Mouse (Mus musculus) liver, embryonic 11.5 days (tissue): ENCODE results near the gene Clec16a. TPM values are rescaled to one million over a fixed set of nuclear protein-coding genes. Genes with fewer than 3 reads are reported as not detected.

Experiments
- ATAC-seq: fragments of 200-750 bp; cut with Nextera tagmentation; replicated peaks from 2 replicates; pipeline ENCODE4 v1.8.0; 2017; ENCODE audit warnings: moderate number of reproducible peaks, mild to moderate bottlenecking, moderate TSS enrichment, moderate library complexity; ENCODE audit not compliant: low FRiP score
- DNase-seq: peaks from one replicate; pipeline ENCODE4 v3.0.0-alpha.2; 2017; ENCODE audit warnings: low spot score
- H3K27ac ChIP-seq: fragments of 300-500 bp; sonication (generic); 2 replicates; pipeline ENCODE4 v1.5.1; 2014; ENCODE audit warnings: mild to moderate bottlenecking, low read depth, low read length, control low read depth
- H3K27me3 ChIP-seq: fragments of 300-500 bp; sonication (generic); replicated peaks from 2 replicates; pipeline ENCODE4 v1.6.1; 2014; ENCODE audit warnings: low read length, mixed read lengths; ENCODE audit not compliant: control insufficient read depth, insufficient read depth
- H3K36me3 ChIP-seq: fragments of 300-500 bp; sonication (generic); 2 replicates; pipeline ENCODE4 v1.6.1; 2014; ENCODE audit warnings: mild to moderate bottlenecking, low read length, moderate library complexity, mixed read lengths; ENCODE audit not compliant: control insufficient read depth, insufficient read depth
- H3K4me1 ChIP-seq: fragments of 300-500 bp; sonication (generic); replicated peaks from 2 replicates; pipeline ENCODE4 v1.6.1; 2014; ENCODE audit warnings: low read length, mixed read lengths; ENCODE audit not compliant: control insufficient read depth, insufficient read depth
- H3K4me2 ChIP-seq: fragments of 300-500 bp; sonication (generic); 2 replicates; pipeline ENCODE4 v1.6.1; 2014; ENCODE audit warnings: mild to moderate bottlenecking, control low read depth, moderate library complexity
- H3K4me3 ChIP-seq: fragments of 300-500 bp; sonication (generic); 2 replicates; pipeline ENCODE4 v1.5.1; 2014; ENCODE audit warnings: low read depth, low read length, control low read depth
- H3K9ac ChIP-seq: fragments of 300-500 bp; sonication (generic); 2 replicates; pipeline ENCODE4 v1.6.1; 2014; ENCODE audit warnings: low read depth, low read length, control low read depth
- H3K9me3 ChIP-seq: fragments of 300-500 bp; sonication (generic); 2 replicates; pipeline ENCODE4 v1.6.1; 2016; ENCODE audit warnings: low read length, inconsistent platforms, mixed read lengths; ENCODE audit not compliant: control insufficient read depth
- WGBS: fragments of 180-500 bp; shearing (Covaris S2); extraction: QIAGEN DNeasy Blood & Tissue Kit; methylation state at CpG from one replicate; pipeline ENCODE4 v1.1.7; 2014; 5-methylcytosine and 5-hydroxymethylcytosine counted together
- polyA plus RNA-seq: library from polyadenylated mRNA; unstranded; fragments of >200 nt; fragmentation: Nextera tagmentation; extraction: Ambion mirVana; gene quantifications from 2 replicates; pipeline ENCODE4 v1.2.1, GENCODE M21; 2014

Gene Clec16a
- polyA plus RNA-seq: 25.6 and 27.4 TPM in 2 replicates

DNA sequence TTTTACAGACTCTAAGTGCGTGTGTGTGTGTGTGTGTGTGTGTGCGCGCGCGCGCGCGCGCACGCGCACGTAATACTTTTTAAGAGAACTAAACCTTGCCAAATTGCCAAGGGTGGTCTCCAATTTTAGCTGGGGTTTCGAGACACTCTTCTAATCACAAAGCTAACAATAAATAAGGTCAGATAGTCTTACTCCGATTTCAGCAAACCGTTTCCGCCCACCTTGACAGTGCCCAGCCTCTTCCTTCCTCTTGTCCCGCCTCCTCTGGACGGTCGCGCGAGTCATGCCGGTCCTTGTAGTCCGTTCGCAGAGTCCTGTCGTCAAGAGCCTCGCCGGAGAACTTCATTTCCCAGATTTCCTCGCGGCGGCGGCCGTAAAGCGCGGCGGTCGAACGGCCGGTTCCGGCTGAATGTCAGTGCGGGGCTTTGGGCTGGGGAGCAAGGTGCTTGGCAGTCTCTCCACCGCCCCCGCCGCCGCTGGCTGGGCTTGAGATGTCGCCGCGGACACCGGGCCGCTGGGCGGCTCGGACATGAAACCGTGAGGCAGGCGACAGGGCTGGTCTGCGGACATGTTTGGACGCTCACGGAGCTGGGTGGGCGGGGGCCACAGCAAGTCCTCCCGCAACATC is at the start of gene Clec16a:
Clec16a (plus strand) TSS at position 345 of the 628 bp plus-strand sequence.
- ATAC-seq: peak; percentile 85
- no peaks in the 10 kb centered on the region for H3K36me3 ChIP-seq
- WGBS: under 1% methylated on average over 58 of the region's 58 CpGs
- DNase-seq: peak; percentile 90
- H3K4me1 ChIP-seq: peaks cover 24% of the 10 kb centered on the region
- H3K27me3 ChIP-seq: no peaks in the 10 kb centered on the region
- peak within 1 kb of the TSS; percentile 82 for H3K9ac ChIP-seq
- H3K4me2 ChIP-seq: peak within 1 kb of the TSS; percentile 87
- no peaks in the 10 kb centered on the region for H3K9me3 ChIP-seq
- no peak within 1 kb of the TSS for H3K27ac ChIP-seq
- peak within 1 kb of the TSS; percentile 98 for H3K4me3 ChIP-seq

DNA sequence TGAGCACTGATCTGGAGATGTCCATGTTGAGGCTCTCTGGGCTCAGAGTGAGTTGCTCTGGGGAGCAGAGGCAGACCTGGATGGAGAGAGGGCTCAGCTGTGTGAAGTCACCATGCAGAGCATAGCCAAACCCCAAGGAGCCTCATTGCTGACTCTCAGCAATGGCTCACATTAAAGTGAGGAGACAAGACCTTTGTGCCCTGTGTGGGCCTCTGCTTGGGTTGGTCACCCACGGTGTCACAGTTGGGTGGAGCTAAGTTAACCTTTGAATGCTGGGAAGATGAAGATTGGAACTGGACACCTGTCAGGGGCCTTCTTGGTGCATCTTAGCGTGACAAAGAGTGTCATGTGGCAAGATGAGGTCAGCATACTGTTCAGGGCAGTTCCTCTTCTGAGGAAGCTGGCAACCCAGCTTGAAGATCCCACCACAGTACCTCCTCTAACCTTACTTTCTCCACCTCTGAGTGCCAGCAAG is 49.3 kb upstream of the Clec16a start:
- 55% methylated on average over 2 of the region's 2 CpGs for WGBS
- no peak overlapping the region for H3K9ac ChIP-seq
- no peak overlapping the region for H3K4me2 ChIP-seq
- H3K9me3 ChIP-seq: no peaks in the 10 kb centered on the region
- no peaks in the 10 kb centered on the region for H3K4me1 ChIP-seq
- DNase-seq: no peak
- no peak overlapping the region for H3K27ac ChIP-seq
- H3K36me3 ChIP-seq: no peaks in the 10 kb centered on the region
- no peak for ATAC-seq
- H3K4me3 ChIP-seq: no peak overlapping the region
- H3K27me3 ChIP-seq: no peaks in the 10 kb centered on the region; the same call in 1 of the 2 replicates

DNA sequence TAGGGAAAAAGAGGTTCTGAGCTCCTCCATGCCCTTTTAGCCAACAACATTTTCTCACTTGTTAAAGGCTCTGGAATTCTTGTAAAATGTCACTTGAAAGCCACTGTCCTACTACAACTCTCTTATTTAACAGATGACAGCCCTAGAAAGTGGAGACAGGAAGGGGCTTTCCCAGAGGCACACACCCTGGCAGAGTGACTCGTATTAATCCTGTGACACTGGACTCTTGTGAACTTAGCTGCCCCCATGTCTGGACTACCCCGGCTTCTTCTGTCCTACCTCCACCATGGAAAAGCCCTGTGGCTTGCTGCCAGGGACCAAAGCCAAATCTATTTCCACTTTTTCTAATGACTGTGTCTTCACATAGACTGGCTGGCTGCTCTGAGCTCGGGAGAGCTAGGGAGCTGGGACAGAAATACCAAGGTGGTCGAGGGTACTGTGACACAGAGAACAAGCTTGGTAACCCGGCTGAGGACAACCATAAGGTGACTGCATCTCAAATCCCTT is 47.0 kb upstream of the Clec16a start:
- no peaks in the 10 kb centered on the region for H3K9me3 ChIP-seq
- no peak for ATAC-seq
- DNase-seq: no peak
- no peaks in the 10 kb centered on the region for H3K36me3 ChIP-seq
- WGBS: 61% methylated on average over 5 of the region's 5 CpGs
- H3K4me2 ChIP-seq: no peak overlapping the region
- H3K27ac ChIP-seq: no peak overlapping the region
- no peak overlapping the region for H3K4me3 ChIP-seq
- H3K27me3 ChIP-seq: no peaks in the 10 kb centered on the region
- no peaks in the 10 kb centered on the region for H3K4me1 ChIP-seq
- H3K9ac ChIP-seq: no peak overlapping the region

DNA sequence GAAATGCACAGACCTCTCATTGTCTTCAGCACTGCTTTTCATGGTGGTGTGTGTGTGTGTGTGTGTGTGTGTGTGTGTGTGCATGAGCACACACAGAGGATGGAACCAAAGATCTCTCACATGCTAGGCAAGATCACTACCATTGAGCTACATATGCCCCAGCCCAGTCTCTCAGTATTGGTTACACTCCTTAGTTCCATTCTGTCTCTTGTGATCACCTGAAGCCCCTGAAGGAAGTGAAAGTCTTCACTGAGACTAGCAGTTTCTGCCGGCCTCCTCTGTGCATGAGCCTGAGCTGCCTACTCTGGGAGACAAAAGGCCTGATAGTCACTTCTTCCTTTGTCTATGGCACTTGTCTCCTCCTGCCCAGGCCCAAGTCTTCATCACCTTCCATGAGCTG is 46.0 kb upstream of the Clec16a start:
- no peaks in the 10 kb centered on the region for H3K36me3 ChIP-seq
- no peaks in the 10 kb centered on the region for H3K4me1 ChIP-seq
- ATAC-seq (no peak), DNase-seq (no peak)
- no peak overlapping the region for H3K9ac ChIP-seq
- WGBS: 68% methylated on average over 1 of the region's 1 CpGs
- H3K4me2 ChIP-seq: no peak overlapping the region
- H3K9me3 ChIP-seq: no peaks in the 10 kb centered on the region
- no peak overlapping the region for H3K27ac ChIP-seq
- no peaks in the 10 kb centered on the region for H3K27me3 ChIP-seq
- H3K4me3 ChIP-seq: no peak overlapping the region

DNA sequence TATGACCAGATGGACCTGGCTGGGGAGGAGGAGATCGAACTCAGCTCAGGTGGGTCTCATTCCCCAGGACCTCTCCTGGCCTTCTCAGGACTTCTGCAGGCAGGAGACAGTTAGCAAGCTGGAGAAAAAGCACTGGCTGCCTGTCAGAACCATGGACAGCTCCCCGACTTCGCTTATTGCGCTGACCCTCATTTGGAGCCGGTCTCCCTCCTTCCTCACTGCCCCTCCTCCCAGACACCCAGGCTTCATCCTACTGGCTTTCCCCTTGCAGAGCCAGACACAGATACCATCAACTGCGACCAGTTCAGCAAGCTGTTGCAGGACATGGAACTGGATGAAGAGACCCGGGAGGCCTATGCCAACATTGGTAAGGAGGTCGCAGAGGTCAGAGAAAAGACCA is 43.3 kb upstream of the Clec16a start:
- no peaks in the 10 kb centered on the region for H3K4me1 ChIP-seq
- DNase-seq: peak; percentile 65
- 14% methylated on average over 8 of the region's 8 CpGs for WGBS
- no peak overlapping the region for H3K27ac ChIP-seq
- H3K9me3 ChIP-seq: no peaks in the 10 kb centered on the region
- H3K27me3 ChIP-seq: no peaks in the 10 kb centered on the region
- no peak overlapping the region for H3K4me3 ChIP-seq
- no peak for ATAC-seq
- no peak overlapping the region for H3K9ac ChIP-seq
- no peak overlapping the region for H3K4me2 ChIP-seq
- H3K36me3 ChIP-seq: no peaks in the 10 kb centered on the region

DNA sequence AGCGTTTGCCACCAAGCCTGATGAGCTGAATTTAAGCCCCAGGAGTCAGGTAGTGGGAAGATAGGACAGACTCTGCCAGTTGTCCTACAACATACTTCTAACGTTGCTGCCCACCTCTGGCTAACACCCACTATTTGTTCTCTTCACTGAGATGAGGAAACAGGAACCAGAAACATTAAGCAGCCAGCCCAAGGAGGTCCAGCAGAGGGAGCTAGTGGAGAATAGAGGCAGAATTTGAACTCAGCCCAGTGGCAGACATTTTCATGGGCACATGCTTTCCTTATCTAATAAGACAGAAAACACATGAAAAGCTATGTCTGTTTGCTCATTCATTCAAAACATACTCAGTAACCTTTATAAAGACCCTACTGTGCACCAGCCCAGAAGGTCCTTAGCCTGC is 42.1 kb upstream of the Clec16a start:
- no peaks in the 10 kb centered on the region for H3K27me3 ChIP-seq

DNA sequence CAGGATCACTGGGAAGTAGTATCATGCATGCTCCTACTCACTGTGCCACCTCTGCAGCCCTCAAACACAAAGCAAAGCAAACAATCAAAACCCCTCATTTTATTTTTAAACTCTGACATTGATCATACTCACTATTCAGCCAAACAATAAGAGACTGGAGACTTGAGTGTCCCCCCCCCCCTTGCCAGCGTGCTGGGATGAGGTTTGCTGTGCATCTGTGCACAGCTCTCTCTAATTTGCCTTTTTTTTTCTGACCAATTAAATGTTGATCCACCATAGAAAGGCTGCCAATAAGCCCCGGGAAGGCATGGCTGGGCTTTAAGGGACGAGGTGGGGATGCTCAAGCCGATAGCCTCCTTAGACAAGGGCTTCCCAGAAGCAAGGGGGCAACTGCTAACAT is 37.7 kb upstream of the Clec16a start:
- ATAC-seq: no peak
- Histone ChIP-seq H3K9ac (no peak overlapping the region), H3K4me1 (no peaks in the 10 kb centered on the region), H3K9me3 (no peaks in the 10 kb centered on the region), H3K27ac (no peak overlapping the region), H3K27me3 (no peaks in the 10 kb centered on the region), H3K36me3 (no peaks in the 10 kb centered on the region), H3K4me3 (no peak overlapping the region), H3K4me2 (no peak overlapping the region)
- 74% methylated on average over 4 of the region's 4 CpGs for WGBS
- DNase-seq: no peak

More for the DNA sequence above, 42.1 kb upstream of the Clec16a start:
- Histone ChIP-seq H3K4me1 (no peaks in the 10 kb centered on the region), H3K9ac (no peak overlapping the region), H3K4me2 (no peak overlapping the region), H3K9me3 (no peaks in the 10 kb centered on the region), H3K27ac (no peak overlapping the region), H3K4me3 (no peak overlapping the region), H3K36me3 (no peaks in the 10 kb centered on the region)
- DNase-seq (no peak), ATAC-seq (no peak)
- 55% methylated on average over 2 of the region's 2 CpGs for WGBS

DNA sequence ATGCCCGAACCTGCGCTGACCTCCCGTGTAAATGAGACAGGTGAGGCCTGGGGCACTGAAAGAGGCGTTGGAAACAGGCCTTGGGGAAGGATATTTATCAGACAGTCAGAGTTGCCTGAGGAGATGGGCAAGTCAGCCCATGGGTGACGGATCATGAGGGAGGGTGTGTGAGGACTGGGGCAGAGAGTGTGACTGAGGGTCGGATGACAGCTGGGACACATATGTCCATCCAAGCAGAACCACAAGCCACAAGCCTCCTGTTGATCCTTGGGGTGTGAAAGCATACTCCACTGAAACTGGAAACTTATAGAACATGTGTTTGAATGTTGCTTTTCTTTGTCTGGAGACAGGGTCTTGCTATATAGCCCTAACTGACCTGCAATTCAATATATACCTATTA is 36.4 kb upstream of the Clec16a start:
- Histone ChIP-seq H3K4me1 (no peaks in the 10 kb centered on the region), H3K27ac (no peak overlapping the region), H3K9me3 (no peaks in the 10 kb centered on the region), H3K4me2 (no peak overlapping the region), H3K9ac (no peak overlapping the region), H3K4me3 (no peak overlapping the region), H3K36me3 (no peaks in the 10 kb centered on the region), H3K27me3 (no peaks in the 10 kb centered on the region)
- ATAC-seq: no peak
- WGBS: 64% methylated on average over 6 of the region's 6 CpGs
- DNase-seq: no peak

DNA sequence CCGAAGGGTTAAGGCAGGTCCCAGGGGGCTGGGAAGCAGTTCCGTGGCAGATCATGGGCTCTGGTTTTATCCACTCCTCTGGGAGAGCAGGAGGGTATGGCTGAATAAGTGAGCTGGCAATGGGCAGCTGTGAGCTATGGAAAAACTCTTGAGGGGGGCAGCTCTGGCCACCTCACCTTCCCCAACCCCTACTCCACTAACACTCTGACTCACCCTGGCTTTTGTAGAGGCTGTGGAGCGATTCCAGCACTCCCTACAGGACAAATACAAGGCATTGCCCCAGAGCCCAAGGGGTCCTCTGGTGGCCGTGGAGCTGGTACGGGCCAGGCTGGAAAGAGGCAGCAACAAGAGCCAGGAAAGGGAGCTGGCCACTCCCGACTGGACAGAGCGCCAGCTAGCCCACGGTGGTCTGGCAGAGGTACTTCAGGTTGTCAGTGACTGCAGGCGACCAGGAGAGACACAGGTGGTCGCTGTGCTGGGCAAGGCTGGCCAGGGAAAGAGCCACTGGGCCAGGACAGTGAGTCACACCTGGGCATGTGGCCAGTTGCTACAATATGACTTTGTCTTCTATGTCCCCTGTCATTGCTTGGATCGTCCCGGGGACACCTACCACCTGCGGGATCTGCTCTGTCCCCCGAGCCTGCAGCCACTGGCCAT is 34.5 kb upstream of the Clec16a start:
- Histone ChIP-seq H3K4me2 (no peak overlapping the region), H3K4me3 (no peak overlapping the region), H3K36me3 (no peaks in the 10 kb centered on the region), H3K27ac (no peak overlapping the region), H3K27me3 (no peaks in the 10 kb centered on the region), H3K9ac (no peak overlapping the region), H3K9me3 (no peaks in the 10 kb centered on the region), H3K4me1 (no peaks in the 10 kb centered on the region)
- WGBS: 55% methylated on average over 14 of the region's 14 CpGs
- ATAC-seq: no peak
- DNase-seq: no peak
